Mouse (Mus musculus) liver, adult (tissue): Measurements from ENCODE around the gene Higd1a.

ENCODE experiments used
- GATA4 ChIP-seq: IDR thresholded peaks from 2 replicates; pipeline ENCODE4 v1.6.1; 2014; ENCODE audit warnings: mild to moderate bottlenecking, low read length; ENCODE audit not compliant: insufficient replicate concordance

Gene Higd1a

DNA sequence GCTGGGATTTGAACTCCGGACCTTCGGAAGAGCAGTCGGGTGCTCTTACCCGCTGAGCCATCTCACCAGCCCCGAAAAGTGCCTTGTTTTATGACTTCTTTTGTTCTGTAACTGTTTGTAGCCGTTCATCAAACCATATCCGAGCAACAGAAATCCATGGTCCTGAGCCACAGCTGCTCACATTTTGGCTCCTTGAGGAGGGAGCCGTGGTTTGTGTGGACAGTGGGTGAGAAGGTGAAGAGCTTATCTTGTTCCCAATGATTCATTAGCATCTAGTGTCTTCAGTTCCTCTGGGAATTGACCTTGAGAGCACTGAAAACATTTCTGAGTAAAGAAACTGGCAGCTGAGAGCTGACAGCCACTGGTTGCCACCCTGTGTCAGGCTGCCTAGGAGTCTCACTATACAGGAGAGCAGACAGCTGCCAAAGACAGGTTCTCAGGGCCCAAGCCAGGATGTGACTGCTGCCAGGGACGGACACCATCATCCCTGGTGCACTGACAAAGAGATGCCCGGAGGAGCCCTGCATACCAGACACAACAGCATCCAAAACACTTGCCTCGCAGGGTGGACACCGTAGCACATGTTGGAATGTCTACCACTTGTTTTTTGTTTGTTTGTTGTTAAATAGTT lies 34.0 kb upstream of the Higd1a start:
- TF ChIP-seq GATA4: no peak

- no peak for TF ChIP-seq GATA4
These were observed 33.1 kb upstream of the Higd1a start for GRCm38 (mm10) chr9:121891301-121891700.

DNA sequence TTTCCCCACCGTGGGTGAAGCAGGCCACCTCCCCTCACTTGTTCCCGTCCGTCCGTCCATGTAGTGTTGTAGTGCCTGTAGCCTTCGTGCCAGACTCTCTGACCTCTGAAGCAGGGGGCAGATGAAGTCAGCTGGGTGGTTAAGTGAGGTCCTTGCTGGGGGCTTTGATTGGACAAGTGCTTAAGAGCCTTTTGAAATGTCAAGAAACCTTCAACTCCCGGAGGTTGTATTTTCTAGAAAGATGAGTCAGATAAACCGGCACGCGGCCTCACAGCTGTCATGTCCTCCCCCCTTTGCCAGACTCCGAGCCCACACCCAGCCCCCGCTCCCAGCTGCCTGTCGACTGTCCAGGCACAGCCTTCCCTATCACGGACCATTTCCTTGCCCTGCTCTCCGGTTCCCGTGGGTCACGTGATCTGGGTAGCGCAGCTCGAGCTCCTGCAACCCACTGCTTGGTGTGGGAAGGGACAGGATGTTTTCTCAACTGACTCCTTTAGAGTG lies 32.3 kb upstream of the Higd1a start:
- TF ChIP-seq GATA4: peak; percentile 89; the same call in 1 of the 2 replicates

- no peak for TF ChIP-seq GATA4
These were observed 31.8 kb upstream of the Higd1a start for GRCm38 (mm10) chr9:121889927-121890440.

DNA sequence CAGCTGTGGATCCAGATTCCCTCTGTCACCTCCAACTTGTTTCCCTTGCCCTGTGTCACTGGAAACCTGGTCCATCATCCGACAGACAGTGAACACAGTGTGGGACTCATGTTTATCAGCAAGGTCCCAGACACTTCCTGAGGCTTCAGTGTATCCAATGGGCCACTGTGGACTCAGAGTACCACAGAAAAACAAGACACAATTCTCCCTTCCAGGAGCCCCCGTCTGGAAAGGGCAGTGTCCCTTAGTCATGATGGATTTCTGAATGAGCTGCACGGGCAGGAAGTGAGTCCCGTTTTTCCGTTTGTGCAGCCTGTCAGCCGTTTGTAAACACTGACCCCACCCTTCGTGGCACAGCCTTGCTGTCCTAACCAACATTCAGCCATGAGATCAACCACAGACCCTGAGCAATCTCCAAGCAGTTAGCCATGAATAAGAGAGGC lies 23.9 kb upstream of the Higd1a start:
- peak; percentile 50; the same call in 1 of the 2 replicates for TF ChIP-seq GATA4

- TF ChIP-seq GATA4: no peak
These were observed 23.1 kb upstream of the Higd1a start for GRCm38 (mm10) chr9:121881301-121881700.

DNA sequence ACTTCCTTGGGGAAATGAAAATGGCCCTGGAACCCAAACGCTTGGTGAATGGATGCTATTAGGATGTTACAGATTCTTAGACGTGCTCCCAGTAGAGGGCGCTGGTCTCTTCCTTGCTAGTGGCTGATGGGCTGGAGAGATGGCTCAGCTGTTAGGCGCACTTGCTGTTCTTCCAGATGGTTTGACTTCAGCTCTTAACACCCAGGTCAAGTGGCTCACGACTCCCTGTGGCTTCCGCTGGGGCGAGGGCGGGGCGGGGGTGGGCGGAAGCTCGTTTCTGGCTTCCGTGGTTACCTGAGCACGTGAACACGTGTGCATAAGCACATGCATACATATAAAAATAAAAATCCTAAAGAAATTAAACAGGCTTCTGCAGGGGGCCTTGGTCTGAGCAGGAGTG lies 22.7 kb upstream of the Higd1a start:
- no peak for TF ChIP-seq GATA4

GRCm38 (mm10) chr9:121877052-121877740 lies 19.0 kb upstream of the Higd1a start:
- TF ChIP-seq GATA4: no peak

DNA sequence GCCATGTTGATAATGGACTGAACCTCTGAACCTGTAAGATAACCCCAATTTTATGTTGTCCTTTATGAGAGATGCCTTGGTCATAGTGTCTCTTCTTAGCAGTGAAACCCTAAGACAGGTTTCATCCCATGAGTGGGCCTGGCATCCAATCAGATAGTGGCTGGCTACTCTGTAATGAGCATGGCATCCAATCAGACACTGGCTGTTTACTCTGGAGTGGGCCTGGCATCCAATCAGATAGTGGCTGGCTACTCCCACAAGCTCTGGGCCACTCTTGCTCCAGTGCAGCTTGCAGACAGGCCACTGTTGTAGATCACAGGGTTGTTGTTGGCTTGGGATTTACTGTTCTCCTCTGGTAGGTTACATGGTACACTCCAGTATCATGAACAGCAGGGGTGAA lies 15.4 kb upstream of the Higd1a start:
- no peak for TF ChIP-seq GATA4

- no peak for TF ChIP-seq GATA4
These were observed 14.0 kb upstream of the Higd1a start for GRCm38 (mm10) chr9:121872062-121872683.

GRCm38 (mm10) chr9:121869973-121870515 lies 11.9 kb upstream of the Higd1a start:
- no peak for TF ChIP-seq GATA4

DNA sequence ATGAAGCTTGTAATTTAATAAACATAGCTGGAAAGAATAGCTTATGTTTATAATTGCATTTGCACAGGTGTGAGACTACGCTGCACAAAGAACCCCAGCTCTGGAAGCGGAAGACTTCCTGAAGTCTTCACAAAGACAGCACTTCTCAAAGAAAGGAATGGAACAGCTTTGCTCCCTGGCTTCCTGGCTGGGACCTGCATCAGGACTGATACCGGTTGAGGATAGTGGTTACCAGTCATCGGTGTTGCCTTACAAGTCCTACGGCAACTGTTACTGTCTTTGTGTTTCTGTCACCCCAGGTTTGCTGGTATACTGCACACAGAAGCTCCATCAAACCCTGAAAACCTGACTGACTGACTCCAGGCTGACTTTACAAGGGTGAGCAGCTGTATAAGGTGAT lies 11.3 kb upstream of the Higd1a start:
- TF ChIP-seq GATA4: no peak

DNA sequence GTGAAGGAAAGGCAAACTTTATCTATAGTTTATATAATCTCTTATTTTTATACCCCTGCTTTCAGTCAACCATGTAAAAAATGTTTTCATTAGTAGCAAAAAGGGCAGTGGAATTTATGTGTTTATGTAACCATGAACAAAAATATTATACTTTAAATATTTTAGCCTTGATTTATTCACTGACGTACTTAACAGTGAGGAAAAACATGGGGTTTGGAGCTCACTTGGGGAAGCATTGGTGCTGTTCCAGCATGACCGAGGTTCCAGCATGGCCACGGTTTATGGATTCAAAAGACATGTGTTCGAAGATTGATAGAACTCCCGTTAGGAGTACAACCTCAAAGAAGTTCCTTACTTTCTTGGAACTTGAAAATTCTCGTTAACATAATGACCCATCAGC lies 10.1 kb upstream of the Higd1a start:
- TF ChIP-seq GATA4: no peak

GRCm38 (mm10) chr9:121867632-121868031 lies 9.5 kb upstream of the Higd1a start:
- no peak for TF ChIP-seq GATA4

GRCm38 (mm10) chr9:121865425-121866008 lies 7.4 kb upstream of the Higd1a start:
- TF ChIP-seq GATA4: no peak
